Comparison of ENCODE assay signal across 8 mouse cellular contexts in the genomic region with DNA sequence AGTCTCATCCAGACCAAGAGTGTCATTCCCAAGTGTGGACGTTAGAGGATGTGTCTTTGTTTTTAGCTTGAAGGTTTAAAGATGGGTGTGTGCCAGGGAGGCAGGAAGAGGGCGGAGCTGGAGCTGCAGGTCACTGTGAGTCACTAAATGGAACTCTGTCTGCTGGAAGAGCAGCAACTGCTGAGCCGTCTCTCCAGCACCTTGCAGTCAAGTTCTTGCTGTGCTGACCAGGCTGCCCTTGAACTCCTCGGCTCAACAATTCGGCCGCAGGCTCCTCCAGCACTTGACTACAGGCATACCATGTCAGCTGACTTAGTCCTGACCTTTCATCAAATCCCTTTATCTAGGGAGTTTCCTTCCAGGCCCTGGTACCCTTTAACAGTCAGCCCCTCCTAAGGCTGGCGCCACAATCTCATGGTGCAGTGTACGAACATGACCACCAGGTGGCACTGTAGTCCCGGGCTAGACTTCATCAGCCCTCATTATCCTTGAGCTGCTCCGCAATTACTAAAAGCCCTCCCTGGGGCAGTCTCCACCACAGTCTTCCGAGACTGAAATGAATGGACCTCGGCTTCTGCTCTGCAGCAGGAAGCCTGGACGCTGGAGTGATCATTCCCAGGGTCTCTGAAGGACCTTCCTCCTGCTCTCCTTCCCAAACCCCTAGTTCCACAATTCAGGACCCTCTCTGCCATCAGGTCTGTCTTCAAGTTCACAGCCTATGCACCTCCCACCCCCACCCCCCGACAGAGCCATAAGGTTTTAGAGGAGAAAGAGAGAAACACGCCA. TPM values are rescaled to one million over a fixed set of nuclear protein-coding genes. Genes with fewer than 3 reads are reported as not detected.
A peak's percentile ranks its signal among the peaks of the same experiment; 100 is the strongest.
DNase-seq lines count a peak whose midpoint lies in the region; ATAC-seq and TF ChIP-seq lines count a peak whose summit lies in the region.

No protein-coding gene starts in this region.

- 7% methylated on average over 15 of the region's 15 CpGs for WGBS in forebrain, postnatal 0 days
- 4% methylated on average over 15 of the region's 15 CpGs for WGBS in lung, embryonic 15.5 days
- WGBS in olfactory bulb, adult 2 months = 8% methylated on average over 15 of the region's 15 CpGs
- WGBS in thymus, adult 2 months = 7% methylated on average over 15 of the region's 15 CpGs

- peak; percentile 94 for TF ChIP-seq CTCF in ES-Bruce4 (IDR thresholded peaks at IDR 0.05; ENCODE audit: low read depth, low read length)
- TF ChIP-seq CTCF in forebrain, postnatal 0 days (IDR thresholded peaks at IDR 0.05; ENCODE audit: low read depth) = peak; percentile 97
- TF ChIP-seq CTCF in olfactory bulb, adult 2 months (IDR thresholded peaks at IDR 0.05; ENCODE audit: insufficient read depth, low read depth, low read length) = peak; percentile 66
- TF ChIP-seq CTCF in thymus, adult 2 months (IDR thresholded peaks at IDR 0.05; ENCODE audit: borderline replicate concordance, control insufficient read depth, extremely low read depth, insufficient read depth, low read length, poor library complexity) = peak; percentile 90

- peak; percentile 90 for ATAC-seq in forebrain, postnatal 0 days
- ATAC-seq in lung, embryonic 15.5 days (ENCODE audit: borderline replicate concordance, extremely low read depth, low FRiP score, low TSS enrichment) = peak; percentile 82

- H3K27ac ChIP-seq in ES-Bruce4 (ENCODE audit: insufficient read depth, low read length) = peak overlapping the region; percentile 12; the same call in 1 of the 2 replicates
- H3K27ac ChIP-seq in forebrain, postnatal 0 days (ENCODE audit: low read depth, low read length) = peak overlapping the region; percentile 51
- peak overlapping the region; percentile 69 for H3K27ac ChIP-seq in lung, embryonic 15.5 days
- peak overlapping the region; percentile 46; the same call in 1 of the 2 replicates for H3K27ac ChIP-seq in olfactory bulb, adult 2 months (ENCODE audit: insufficient read depth, low read depth, low read length)
- peak overlapping the region; percentile 90 for H3K27ac ChIP-seq in thymus, adult 2 months (ENCODE audit: control insufficient read depth, insufficient read depth, low read length)

- peaks cover 4% of the 10 kb centered on the region for H3K4me1 ChIP-seq in ES-Bruce4 (ENCODE audit: control insufficient read depth, insufficient read depth, low read length)
- peaks cover 5% of the 10 kb centered on the region; the same call in 1 of the 2 replicates for H3K4me1 ChIP-seq in forebrain, postnatal 0 days (ENCODE audit: insufficient read depth)
- H3K4me1 ChIP-seq in lung, embryonic 15.5 days = peaks cover 23% of the 10 kb centered on the region
- peaks cover 24% of the 10 kb centered on the region for H3K4me1 ChIP-seq in olfactory bulb, adult 2 months (ENCODE audit: control insufficient read depth, insufficient read depth, low read length)
- peaks cover 41% of the 10 kb centered on the region for H3K4me1 ChIP-seq in thymus, adult 2 months (replicated peaks; ENCODE audit: control insufficient read depth, insufficient read depth, low read length)

- 0 out of 2 replicates have a peak, but pooled peaks have one; percentile 18 for TF ChIP-seq EP300 in ES-Bruce4 (IDR thresholded peaks at IDR 0.05; ENCODE audit: insufficient read depth, low read depth, low read length)

- peak overlapping the region; percentile 32 for H3K9ac ChIP-seq in ES-Bruce4 (ENCODE audit: low read depth, poor library complexity, severe bottlenecking)
- 0 out of 2 replicates have a peak overlapping the region, but pooled peaks have one; percentile 34 for H3K9ac ChIP-seq in forebrain, postnatal 0 days
- H3K9ac ChIP-seq in lung, embryonic 15.5 days = 0 out of 2 replicates have a peak overlapping the region, but pooled peaks have one; percentile 21

- no peaks in the 10 kb centered on the region for H3K9me3 ChIP-seq in ES-Bruce4 (replicated peaks; ENCODE audit: control insufficient read depth, insufficient read depth, low read length, poor library complexity, severe bottlenecking)
- no peaks in the 10 kb centered on the region for H3K9me3 ChIP-seq in forebrain, postnatal 0 days (ENCODE audit: low read length)
- H3K9me3 ChIP-seq in lung, embryonic 15.5 days = no peaks in the 10 kb centered on the region

- DNase-seq in cerebellum, adult 11-12 months = peak; percentile 82
- peak; percentile 94 for DNase-seq in forebrain, postnatal 0 days
- peak; percentile 93 for DNase-seq in heart, postnatal 4 days
- DNase-seq in layer of hippocampus, adult 9-10 months (ENCODE audit: low spot score) = peak; percentile 87
- peak; percentile 93 for DNase-seq in thymus, adult 2 months

- H3K4me2 ChIP-seq in forebrain, postnatal 0 days (ENCODE audit: low read depth) = peak overlapping the region; percentile 37
- peak overlapping the region; percentile 45 for H3K4me2 ChIP-seq in lung, embryonic 15.5 days

- H3K36me3 ChIP-seq in ES-Bruce4 (ENCODE audit: control insufficient read depth, insufficient read depth, low read length, poor library complexity, severe bottlenecking) = no peaks in the 10 kb centered on the region
- no peaks in the 10 kb centered on the region for H3K36me3 ChIP-seq in forebrain, postnatal 0 days (ENCODE audit: insufficient read depth)
- no peaks in the 10 kb centered on the region for H3K36me3 ChIP-seq in lung, embryonic 15.5 days
- no peaks in the 10 kb centered on the region for H3K36me3 ChIP-seq in thymus, adult 2 months (ENCODE audit: control insufficient read depth, insufficient read depth, low read length)

- H3K4me3 ChIP-seq in ES-Bruce4 (ENCODE audit: low read depth, low read length) = no peak overlapping the region
- no peak overlapping the region for H3K4me3 ChIP-seq in forebrain, postnatal 0 days (ENCODE audit: low read depth, low read length)
- peak overlapping the region; percentile 1; the same call in 1 of the 2 replicates for H3K4me3 ChIP-seq in lung, embryonic 15.5 days
- H3K4me3 ChIP-seq in olfactory bulb, adult 2 months (ENCODE audit: insufficient read depth, low read depth, low read length) = peak overlapping the region; percentile 18
- H3K4me3 ChIP-seq in thymus, adult 2 months (ENCODE audit: control insufficient read depth, insufficient read depth, low read length) = peak overlapping the region; percentile 48

- no peak for TF ChIP-seq POLR2A in ES-Bruce4 (IDR thresholded peaks at IDR 0.05; ENCODE audit: insufficient read depth, low read length)
- no peak for TF ChIP-seq POLR2A in olfactory bulb, adult 2 months (IDR thresholded peaks at IDR 0.05; ENCODE audit: insufficient read depth, low read depth, low read length)
- no peak; the same call in 1 of the 2 replicates for TF ChIP-seq POLR2A in thymus, adult 2 months (IDR thresholded peaks at IDR 0.05; ENCODE audit: control insufficient read depth, extremely low read depth, insufficient read depth, low read length, poor library complexity)

- no peaks in the 10 kb centered on the region for H3K27me3 ChIP-seq in ES-Bruce4 (ENCODE audit: control insufficient read depth, insufficient read depth, low read length, poor library complexity, severe bottlenecking)
- H3K27me3 ChIP-seq in forebrain, postnatal 0 days (ENCODE audit: insufficient read depth, low read length) = no peaks in the 10 kb centered on the region
- H3K27me3 ChIP-seq in lung, embryonic 15.5 days = no peaks in the 10 kb centered on the region
- H3K27me3 ChIP-seq in thymus, adult 2 months (ENCODE audit: control insufficient read depth, insufficient read depth, low read length) = no peaks in the 10 kb centered on the region

RNA-seq across cellular contexts. Expression of gene Fam76a, which starts 23.1 kb away (rescaled TPM):
- polyA plus RNA-seq in ES-Bruce4 (2011; ENCODE audit: insufficient read depth, insufficient read length, low read depth, missing spikeins) = 22.8 and 24.3 TPM in 2 replicates
- total RNA-seq in forebrain, postnatal 0 days (2014; rRNA removed) = 27.9 and 29.8 TPM in 2 replicates
- 28.0 and 41.0 TPM in 2 replicates for polyA plus RNA-seq in forebrain, postnatal 0 days (2015; fragmentation: Nextera tagmentation; extraction: Ambion mirVana)
- 10 to 100 TPM; 33.5 to 38.1 TPM for total RNA-seq in heart, postnatal 4 days (2021)
- 43.0 and 45.8 TPM in 2 replicates for polyA plus RNA-seq in lung, embryonic 15.5 days (2015; fragmentation: Nextera tagmentation; extraction: Ambion mirVana)
- polyA plus RNA-seq in olfactory bulb, adult 2 months (2012; ENCODE audit: insufficient read depth, insufficient read length, low replicate concordance, missing spikeins) = not detected in 2 replicates
- polyA plus RNA-seq in thymus, adult 2 months (2012; rRNA removed) = 15.0 and 15.1 TPM in 2 replicates

RNA-seq across cellular contexts. Expression of gene Fgr, which starts 28.4 kb away (rescaled TPM):
- polyA plus RNA-seq in ES-Bruce4 (2011; ENCODE audit: insufficient read depth, insufficient read length, low read depth, missing spikeins) = 0.70 and 1.9 TPM in 2 replicates
- not detected in 2 replicates for total RNA-seq in forebrain, postnatal 0 days (2014; rRNA removed)
- 0.06 TPM in 2 replicates for polyA plus RNA-seq in forebrain, postnatal 0 days (2015; fragmentation: Nextera tagmentation; extraction: Ambion mirVana)
- total RNA-seq in heart, postnatal 4 days (2021) = under 1 TPM; 0.33 to 0.43 TPM
- polyA plus RNA-seq in lung, embryonic 15.5 days (2015; fragmentation: Nextera tagmentation; extraction: Ambion mirVana) = 0.69 and 0.74 TPM in 2 replicates
- not detected in 2 replicates for polyA plus RNA-seq in olfactory bulb, adult 2 months (2012; ENCODE audit: insufficient read depth, insufficient read length, low replicate concordance, missing spikeins)
- 15.3 and 15.8 TPM in 2 replicates for polyA plus RNA-seq in thymus, adult 2 months (2012; rRNA removed)

Comparison
In these comparisons a context has a peak if more than half of its experiments do, and no peak if none do; other contexts are left out.
1. H3K27ac ChIP-seq: peak in every context shown above with its lines; median percentile 90 in thymus, adult 2 months; 69 in lung, embryonic 15.5 days; 51 in forebrain, postnatal 0 days; 46 in olfactory bulb, adult 2 months; 12 in ES-Bruce4.
2. H3K4me3 ChIP-seq: peak in lung, embryonic 15.5 days (single experiment), olfactory bulb, adult 2 months (single experiment) and thymus, adult 2 months (single experiment); none in ES-Bruce4 (single experiment) and forebrain, postnatal 0 days (single experiment).
3. Peak in every context shown above with its lines, with median percentiles within 50 percentile points of each other: H3K9ac ChIP-seq, CTCF ChIP-seq and DNase-seq.